Mouse (Mus musculus) adrenal gland, postnatal 14 days (tissue): ENCODE measurements around the gene Coch. TPM values are rescaled to one million over a fixed set of nuclear protein-coding genes. Genes with fewer than 3 reads are reported as not detected.
A peak's percentile ranks its signal among the peaks of the same experiment; 100 is the strongest.
"Not testable (repeated sequence)": the region's sequence is repeated elsewhere in the genome, so short reads cannot be mapped to it uniquely, and the experiment has no call there.

Experiments
- DNase-seq: peaks from one replicate; pipeline ENCODE4 v3.0.0; 2021; ENCODE audit warnings: mixed read lengths
- total RNA-seq: library from RNA; stranded (reverse); gene quantifications from 2 replicates; pipeline ENCODE4 v1.2.3, GENCODE M21; 2021

Gene Coch
- total RNA-seq, 1 experiment from 2014 or later: 1.0 TPM

DNA sequence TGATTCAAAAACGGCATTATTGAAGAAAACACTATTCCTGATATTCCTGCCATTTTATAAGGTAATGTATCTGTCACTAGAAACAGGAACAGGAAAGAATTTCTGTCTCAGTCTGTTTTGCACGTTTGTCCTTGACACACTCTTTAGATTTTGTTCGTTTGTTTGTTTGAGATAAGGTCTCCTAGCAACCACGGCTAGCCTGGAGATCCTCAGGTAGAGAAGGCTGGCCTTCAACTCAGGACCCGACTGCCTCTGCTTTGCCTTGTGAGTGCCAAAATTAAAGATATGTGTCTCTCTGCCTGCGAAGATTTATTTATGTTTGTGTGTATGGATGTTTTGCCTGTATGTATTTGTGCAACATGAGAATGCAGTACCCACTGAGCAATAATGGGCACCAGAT, 48.7 kb downstream of the Coch start:
- peak; percentile 24 for DNase-seq

DNA sequence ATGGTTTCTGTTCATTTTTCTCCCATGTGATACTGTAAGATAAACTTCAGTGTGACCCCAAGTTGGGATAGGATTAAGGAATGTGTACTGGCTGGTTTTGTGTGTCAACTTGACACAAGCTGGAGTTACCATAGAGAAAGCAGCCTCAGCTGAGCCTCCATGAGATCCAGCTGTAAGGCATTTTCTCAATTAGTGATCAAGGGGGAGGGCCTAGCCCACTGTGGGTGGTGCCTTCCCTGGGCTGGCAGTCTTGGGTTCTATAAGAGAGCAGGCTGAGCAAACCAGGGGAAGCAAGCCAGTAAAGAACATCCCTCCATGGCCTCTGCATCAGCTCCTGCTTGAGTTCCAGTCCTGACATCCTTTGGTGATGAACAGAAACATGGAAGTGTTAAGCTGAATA, 56.3 kb downstream of the Coch start:
- not testable (repeated sequence) for DNase-seq

Other genes starting within 250 kb of the Coch start
- gene G2e3, start 245.3 kb upstream of the Coch start, total RNA-seq: 11.2 and 12.6 TPM in 2 replicates
- gene Scfd1, start 215.8 kb upstream of the Coch start, total RNA-seq: 58.0 and 63.3 TPM in 2 replicates
- 22.6 and 24.3 TPM in 2 replicates for gene Ap4s1, start 97.7 kb downstream of the Coch start, total RNA-seq
- 83.8 and 88.4 TPM in 2 replicates for gene Strn3, start 98.6 kb downstream of the Coch start, total RNA-seq
- 92.9 and 94.0 TPM in 2 replicates for gene Hectd1, start 236.2 kb downstream of the Coch start, total RNA-seq